Mouse (Mus musculus): Measurements from ENCODE around the gene Nxpe3. TPM values are rescaled to one million over a fixed set of nuclear protein-coding genes. Genes with fewer than 3 reads are reported as not detected.

Nxpe3 gene
- total and polyA plus RNA-seq, 2 experiments, result 0.12 to 0.37 TPM

DNA sequence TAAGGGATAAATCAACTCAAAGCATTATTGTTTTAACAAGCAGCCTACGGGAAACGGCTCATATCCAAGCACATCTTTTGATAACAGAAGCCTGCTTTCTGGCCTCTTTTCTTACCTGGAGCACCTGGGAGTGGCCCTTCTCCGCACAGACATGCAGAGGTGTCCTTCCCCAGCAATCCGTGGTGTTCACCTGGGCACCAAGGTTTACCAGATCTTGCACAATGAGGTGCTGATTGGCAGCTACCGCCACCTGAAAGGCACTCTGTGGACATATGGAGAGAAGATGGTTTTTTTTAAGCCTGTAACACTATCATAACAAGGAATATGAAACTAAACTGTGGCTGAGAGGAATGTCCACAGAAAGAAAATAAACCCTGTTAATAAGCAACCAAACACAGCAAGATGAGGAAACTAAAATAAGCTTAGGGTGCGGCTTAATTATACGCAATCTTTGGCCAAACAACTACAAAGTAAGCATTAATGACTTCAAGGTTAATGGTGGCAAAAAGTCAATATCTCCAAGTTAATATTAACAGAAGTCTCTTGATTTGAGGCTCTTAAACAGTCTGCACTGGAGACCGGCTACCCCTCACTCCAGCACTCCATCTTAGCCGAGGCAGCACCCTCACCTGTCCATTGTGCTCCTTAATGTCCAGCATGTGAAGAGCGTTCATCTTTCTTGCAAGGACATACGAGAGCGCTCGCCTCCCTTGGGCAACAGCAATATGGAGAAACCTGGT is 78.7 kb downstream of the Nxpe3 start:
- Histone ChIP-seq H3K9ac (ENCODE audit: low read depth, low read length) (peak overlapping the region; percentile 19), H3K4me1 (ENCODE audit: control insufficient read depth, insufficient read depth, low read length) (peaks cover 11% of the 10 kb centered on the region; the same call in 1 of the 2 replicates), H3K79me2 (ENCODE audit: control insufficient read depth, insufficient read depth, low read length) (peaks cover 14% of the 10 kb centered on the region; the same call in 1 of the 2 replicates), H3K27me3 (ENCODE audit: control insufficient read depth, insufficient read depth, low read length) (no peaks in the 10 kb centered on the region), H3K36me3 (ENCODE audit: control insufficient read depth, insufficient read depth, low read length) (peaks cover 56% of the 10 kb centered on the region), H3K27ac (replicated peaks; ENCODE audit: insufficient read depth, low read depth, low read length) (peak overlapping the region; percentile 56), H3K4me3 (ENCODE audit: insufficient read depth, low read depth, low read length) (peak overlapping the region; percentile 3; the same call in 1 of the 2 replicates)
- TF ChIP-seq CTCF (IDR thresholded peaks at IDR 0.05; ENCODE audit: low read depth, low read length) (no peak), POLR2A (IDR thresholded peaks at IDR 0.05; ENCODE audit: extremely low read depth, insufficient read depth, low read length) (no peak)
- WGBS, result 31% methylated on average over 13 of the region's 13 CpGs
- DNase-seq (ENCODE audit: extremely low read depth, low read depth, low spot score), result peak; percentile 97

DNA sequence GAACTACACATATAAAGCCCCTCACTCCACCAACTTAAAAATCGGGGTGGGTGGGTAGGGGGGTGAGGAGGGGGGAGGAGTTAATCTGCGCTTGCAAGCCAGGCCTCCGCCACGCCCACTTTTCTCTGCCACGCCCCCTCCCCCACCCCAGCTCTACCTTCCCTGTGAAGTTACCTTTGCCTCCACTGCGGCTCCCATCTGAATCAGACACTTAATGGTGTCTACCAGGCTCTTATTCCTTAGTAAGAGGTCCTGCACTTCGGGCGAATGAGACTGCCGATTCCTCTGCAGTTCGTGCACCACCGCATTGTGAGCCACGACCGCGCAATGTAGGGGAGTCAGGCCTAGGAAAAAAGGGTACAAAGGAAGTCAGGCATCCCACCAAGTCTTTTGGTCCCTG is 79.6 kb downstream of the Nxpe3 start:
- H3K4me3 ChIP-seq (ENCODE audit: insufficient read depth, low read depth, low read length), result no peak overlapping the region

DNA sequence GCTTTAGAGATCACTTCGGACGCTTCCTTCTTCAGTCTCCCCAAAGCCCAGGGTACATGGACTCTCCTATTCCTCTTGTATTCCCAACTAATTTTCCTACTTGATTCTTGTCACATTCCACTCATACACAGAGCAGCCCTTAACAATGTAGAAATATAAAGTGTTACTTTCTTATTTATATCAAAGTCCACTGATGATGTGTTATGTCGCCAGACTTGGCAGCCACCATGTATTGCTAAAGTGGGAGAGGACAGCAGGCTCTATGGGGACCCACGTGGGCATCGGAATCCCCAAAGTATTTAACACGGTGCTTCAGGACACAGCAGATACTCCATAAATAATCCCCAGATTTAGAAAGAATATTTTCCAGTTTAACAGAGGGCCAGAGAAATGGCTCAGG is 80.4 kb downstream of the Nxpe3 start:
- Histone ChIP-seq H3K4me3 (ENCODE audit: insufficient read depth, low read depth, low read length) (no peak overlapping the region), H3K4me1 (ENCODE audit: control insufficient read depth, insufficient read depth, low read length) (peaks cover 11% of the 10 kb centered on the region; the same call in 1 of the 2 replicates), H3K27me3 (ENCODE audit: control insufficient read depth, insufficient read depth, low read length) (no peaks in the 10 kb centered on the region), H3K27ac (replicated peaks; ENCODE audit: insufficient read depth, low read depth, low read length) (no peak overlapping the region), H3K9ac (ENCODE audit: low read depth, low read length) (no peak overlapping the region), H3K79me2 (ENCODE audit: control insufficient read depth, insufficient read depth, low read length) (peaks cover 11% of the 10 kb centered on the region; the same call in 1 of the 2 replicates), H3K36me3 (ENCODE audit: control insufficient read depth, insufficient read depth, low read length) (peaks cover 64% of the 10 kb centered on the region)
- 59% methylated on average over 6 of the region's 6 CpGs for WGBS
- no peak for TF ChIP-seq POLR2A (IDR thresholded peaks at IDR 0.05; ENCODE audit: extremely low read depth, insufficient read depth, low read length)
- TF ChIP-seq CTCF (IDR thresholded peaks at IDR 0.05; ENCODE audit: low read depth, low read length), result no peak
- DNase-seq (ENCODE audit: extremely low read depth, low read depth, low spot score), result peak; percentile 76

More for the DNA sequence above, 79.6 kb downstream of the Nxpe3 start:
- TF ChIP-seq POLR2A (IDR thresholded peaks at IDR 0.05; ENCODE audit: extremely low read depth, insufficient read depth, low read length), result no peak
- no peak for TF ChIP-seq CTCF (IDR thresholded peaks at IDR 0.05; ENCODE audit: low read depth, low read length)
- Histone ChIP-seq H3K36me3 (ENCODE audit: control insufficient read depth, insufficient read depth, low read length) (peaks cover 61% of the 10 kb centered on the region), H3K9ac (ENCODE audit: low read depth, low read length) (no peak overlapping the region), H3K27ac (replicated peaks; ENCODE audit: insufficient read depth, low read depth, low read length) (peak overlapping the region; percentile 51; the same call in 1 of the 2 replicates), H3K4me1 (ENCODE audit: control insufficient read depth, insufficient read depth, low read length) (peaks cover 11% of the 10 kb centered on the region; the same call in 1 of the 2 replicates), H3K27me3 (ENCODE audit: control insufficient read depth, insufficient read depth, low read length) (no peaks in the 10 kb centered on the region), H3K79me2 (ENCODE audit: control insufficient read depth, insufficient read depth, low read length) (peaks cover 12% of the 10 kb centered on the region; the same call in 1 of the 2 replicates)
- 84% methylated on average over 14 of the region's 14 CpGs for WGBS
- peak; percentile 55 for DNase-seq (ENCODE audit: extremely low read depth, low read depth, low spot score)

GRCm38 (mm10) chr16:55813916-55814315 is 81.2 kb downstream of the Nxpe3 start:
- Histone ChIP-seq H3K4me3 (ENCODE audit: insufficient read depth, low read depth, low read length) (no peak overlapping the region), H3K27me3 (ENCODE audit: control insufficient read depth, insufficient read depth, low read length) (no peaks in the 10 kb centered on the region), H3K36me3 (ENCODE audit: control insufficient read depth, insufficient read depth, low read length) (peaks cover 64% of the 10 kb centered on the region), H3K4me1 (ENCODE audit: control insufficient read depth, insufficient read depth, low read length) (peaks cover 11% of the 10 kb centered on the region; the same call in 1 of the 2 replicates), H3K9ac (ENCODE audit: low read depth, low read length) (no peak overlapping the region), H3K27ac (replicated peaks; ENCODE audit: insufficient read depth, low read depth, low read length) (no peak overlapping the region), H3K79me2 (ENCODE audit: control insufficient read depth, insufficient read depth, low read length) (peaks cover 5% of the 10 kb centered on the region; the same call in 1 of the 2 replicates)
- TF ChIP-seq CTCF (IDR thresholded peaks at IDR 0.05; ENCODE audit: low read depth, low read length), result no peak
- TF ChIP-seq POLR2A (IDR thresholded peaks at IDR 0.05; ENCODE audit: extremely low read depth, insufficient read depth, low read length), result no peak
- 80% methylated on average over 15 of the region's 15 CpGs for WGBS
- DNase-seq (ENCODE audit: extremely low read depth, low read depth, low spot score), result peak; percentile 96

DNA sequence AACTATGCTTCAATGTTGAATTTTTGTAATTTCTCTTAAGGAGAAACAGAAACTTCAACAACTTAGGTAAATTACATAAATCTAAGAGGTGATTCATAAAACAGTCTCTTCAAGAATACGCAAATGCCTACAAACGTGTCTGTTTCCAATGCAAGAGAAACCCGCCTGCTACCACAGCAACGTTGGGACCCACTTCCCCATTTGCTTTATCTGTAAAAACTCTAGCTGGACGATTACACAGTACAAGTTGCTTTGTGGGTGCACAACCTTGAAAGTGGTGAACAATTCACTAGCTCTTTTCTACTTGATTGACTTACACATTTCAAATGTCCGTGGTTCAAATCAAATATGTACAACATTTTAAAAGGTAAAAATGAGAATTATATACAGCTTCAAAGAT is 83.3 kb downstream of the Nxpe3 start:
- TF ChIP-seq CTCF (IDR thresholded peaks at IDR 0.05; ENCODE audit: low read depth, low read length) (no peak), POLR2A (IDR thresholded peaks at IDR 0.05; ENCODE audit: extremely low read depth, insufficient read depth, low read length) (no peak)
- peaks cover 49% of the 10 kb centered on the region for H3K36me3 ChIP-seq (ENCODE audit: control insufficient read depth, insufficient read depth, low read length)
- no peak for DNase-seq (ENCODE audit: extremely low read depth, low read depth, low spot score)
- H3K27me3 ChIP-seq (ENCODE audit: control insufficient read depth, insufficient read depth, low read length), result no peaks in the 10 kb centered on the region
- peaks cover 4% of the 10 kb centered on the region; the same call in 1 of the 2 replicates for H3K4me1 ChIP-seq (ENCODE audit: control insufficient read depth, insufficient read depth, low read length)
- H3K27ac ChIP-seq (replicated peaks; ENCODE audit: insufficient read depth, low read depth, low read length), result no peak overlapping the region
- H3K79me2 ChIP-seq (ENCODE audit: control insufficient read depth, insufficient read depth, low read length), result no peaks in the 10 kb centered on the region
- no peak overlapping the region for H3K4me3 ChIP-seq (ENCODE audit: insufficient read depth, low read depth, low read length)
- no peak overlapping the region for H3K9ac ChIP-seq (ENCODE audit: low read depth, low read length)
- 79% methylated on average over 6 of the region's 6 CpGs for WGBS

Data from liver, adult 2 months (tissue).